In the genomic region with DNA sequence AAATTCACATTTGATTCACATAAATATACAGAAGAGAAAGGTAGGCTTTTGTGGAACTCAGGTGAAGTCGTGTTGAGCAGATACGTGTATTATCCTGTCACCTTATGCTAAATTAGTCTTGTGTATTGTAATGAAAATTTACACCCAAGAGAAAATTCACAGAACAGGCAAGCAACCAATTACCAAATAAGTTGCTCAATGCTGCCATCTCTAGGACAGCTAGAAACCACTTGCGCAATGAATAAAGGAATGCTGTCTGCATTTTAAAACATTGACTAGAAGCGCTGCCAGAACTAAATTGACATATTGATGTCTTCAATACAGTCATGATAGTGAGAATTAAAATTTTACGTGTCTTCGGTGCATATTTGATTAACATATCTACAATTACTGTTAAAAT, we compare ENCODE assay signal across 8 mouse cellular contexts. TPM values are rescaled to one million over a fixed set of nuclear protein-coding genes. Genes with fewer than 3 reads are reported as not detected.
DNase-seq lines count a peak whose midpoint lies in the region; ATAC-seq and TF ChIP-seq lines count a peak whose summit lies in the region.
"Had no signal": no experiment of that assay in that cellular context is flagged by ENCODE, and none has a peak within 500 bp of the region (broad histone marks: within the 10 kb centered on the region; RNA-seq: fewer than 3 reads in every experiment).

No protein-coding gene starts in this region.

- H3K36me3 ChIP-seq in kidney, postnatal 0 days (ENCODE audit: insufficient read depth, low read length) = no peaks in the 10 kb centered on the region
- no peaks in the 10 kb centered on the region; the same call in 1 of the 2 replicates for H3K36me3 ChIP-seq in midbrain, embryonic 11.5 days (ENCODE audit: control insufficient read depth, insufficient read depth, low read length)

- H3K27me3 ChIP-seq in kidney, postnatal 0 days (ENCODE audit: insufficient read depth, low read length) = no peaks in the 10 kb centered on the region
- H3K27me3 ChIP-seq in midbrain, embryonic 11.5 days (ENCODE audit: control insufficient read depth, insufficient read depth, low read length) = no peaks in the 10 kb centered on the region
- H3K27me3 ChIP-seq: embryonic facial prominence, embryonic 13.5 days had no signal

- H3K4me2 ChIP-seq in kidney, postnatal 0 days (ENCODE audit: low read length) = no peak overlapping the region
- H3K4me2 ChIP-seq in midbrain, embryonic 11.5 days = no peak overlapping the region

- peak; percentile 82 for DNase-seq in kidney, postnatal 0 days (ENCODE audit: low spot score)
- no peak for DNase-seq in kidney, adult 11 months
- peak; percentile 82 for DNase-seq in 3T3-L1 (ENCODE audit: low read depth, low spot score)
- peak; percentile 72 for DNase-seq in CD4-positive, CD25-positive, alpha-beta regulatory T cell, adult 2 months (ENCODE audit: low read depth, low spot score)
- DNase-seq in midbrain, embryonic 11.5 days (ENCODE audit: low spot score, missing footprints) = no peak

- no peak overlapping the region for H3K4me3 ChIP-seq in kidney, postnatal 0 days (replicated peaks; ENCODE audit: low read depth, low read length)
- H3K4me3 ChIP-seq in cortical plate, adult 2 months (ENCODE audit: insufficient read depth, low read length) = no peak overlapping the region
- no peak overlapping the region for H3K4me3 ChIP-seq in midbrain, embryonic 11.5 days (ENCODE audit: low read depth, low read length)
- H3K4me3 ChIP-seq: embryonic facial prominence, embryonic 13.5 days had no signal

- 11% methylated on average over 6 of the region's 6 CpGs for WGBS in kidney, postnatal 0 days
- 17% methylated on average over 6 of the region's 6 CpGs for WGBS in midbrain, embryonic 11.5 days

- no peak overlapping the region for H3K9ac ChIP-seq in kidney, postnatal 0 days (ENCODE audit: low read depth, low read length)
- no peak overlapping the region for H3K9ac ChIP-seq in midbrain, embryonic 11.5 days (ENCODE audit: low read length)
- H3K9ac ChIP-seq: embryonic facial prominence, embryonic 13.5 days had no signal

- no peak for ATAC-seq in kidney, postnatal 0 days (replicated peaks; ENCODE audit: low FRiP score, low read depth)
- ATAC-seq in neutrophil, adult 5-6 weeks (ENCODE audit: extremely low read depth, insufficient number of reproducible peaks, low FRiP score, poor library complexity, severe bottlenecking) = 0 out of 2 replicates have a peak, but pooled peaks have one; percentile 49
- no peak for ATAC-seq in midbrain, embryonic 11.5 days (ENCODE audit: low FRiP score)

- H3K27ac ChIP-seq in kidney, postnatal 0 days = no peak overlapping the region
- no peak overlapping the region for H3K27ac ChIP-seq in cortical plate, adult 2 months (ENCODE audit: insufficient read depth, low read length)
- H3K27ac ChIP-seq in midbrain, embryonic 11.5 days (ENCODE audit: low read depth, low read length) = no peak overlapping the region
- H3K27ac ChIP-seq: embryonic facial prominence, embryonic 13.5 days had no signal

- H3K4me1 ChIP-seq in kidney, postnatal 0 days (replicated peaks; ENCODE audit: insufficient read depth, low read length) = peaks cover 6% of the 10 kb centered on the region; the same call in 1 of the 2 replicates
- no peaks in the 10 kb centered on the region; the same call in 1 of the 2 replicates for H3K4me1 ChIP-seq in cortical plate, adult 2 months (ENCODE audit: control insufficient read depth, insufficient read depth, low read length)
- peaks cover 19% of the 10 kb centered on the region for H3K4me1 ChIP-seq in midbrain, embryonic 11.5 days (ENCODE audit: control insufficient read depth, insufficient read depth, low read length)

- peak; percentile 80 for TF ChIP-seq CTCF in kidney, postnatal 0 days (IDR thresholded peaks at IDR 0.05; ENCODE audit: low read depth)
- peak; percentile 39; the same call in 1 of the 2 replicates for TF ChIP-seq CTCF in cortical plate, adult 2 months (IDR thresholded peaks at IDR 0.05; ENCODE audit: extremely low read depth, insufficient read depth, low read length)

- TF ChIP-seq POLR2A in cortical plate, adult 2 months (IDR thresholded peaks at IDR 0.05; ENCODE audit: extremely low read depth, insufficient read depth, low read length) = no peak

- H3K9me3 ChIP-seq in kidney, postnatal 0 days (replicated peaks; ENCODE audit: low read length) = no peaks in the 10 kb centered on the region
- no peaks in the 10 kb centered on the region for H3K9me3 ChIP-seq in midbrain, embryonic 11.5 days (ENCODE audit: control insufficient read depth, low read length)
- H3K9me3 ChIP-seq: embryonic facial prominence, embryonic 13.5 days had no signal

RNA-seq across cellular contexts. Expression of a gene that starts 2.9 kb away (rescaled TPM):
- polyA plus RNA-seq in kidney, postnatal 0 days (2015; fragmentation: Nextera tagmentation; extraction: Ambion mirVana) = 3.0 and 3.1 TPM in 2 replicates
- polyA plus RNA-seq in cortical plate, adult 2 months (2012; rRNA removed) = 6.1 and 6.3 TPM in 2 replicates
- 0.23 and 0.25 TPM in 2 replicates for total RNA-seq in neutrophil, adult 5-6 weeks (2017)
- 5.3 and 5.9 TPM in 2 replicates for polyA plus RNA-seq in midbrain, embryonic 11.5 days (2014; fragmentation: Nextera tagmentation; extraction: Ambion mirVana)

RNA-seq across cellular contexts. Expression of a gene that starts 22.1 kb away (rescaled TPM):
- polyA plus RNA-seq in kidney, postnatal 0 days (2015; fragmentation: Nextera tagmentation; extraction: Ambion mirVana) = 8.0 and 8.6 TPM in 2 replicates
- polyA plus RNA-seq in cortical plate, adult 2 months (2012; rRNA removed) = 6.7 and 7.3 TPM in 2 replicates
- 14.4 and 20.6 TPM in 2 replicates for total RNA-seq in neutrophil, adult 5-6 weeks (2017)
- 7.2 and 7.7 TPM in 2 replicates for polyA plus RNA-seq in midbrain, embryonic 11.5 days (2014; fragmentation: Nextera tagmentation; extraction: Ambion mirVana)

Comparison
In these comparisons a context has a peak if more than half of its experiments do, and no peak if none do; other contexts are left out.
1. DNase-seq: peak in kidney, postnatal 0 days (single experiment), 3T3-L1 (single experiment) and CD4-positive, CD25-positive, alpha-beta regulatory T cell, adult 2 months (single experiment); none in kidney, adult 11 months (single experiment) and midbrain, embryonic 11.5 days (single experiment).